In the genomic region with DNA sequence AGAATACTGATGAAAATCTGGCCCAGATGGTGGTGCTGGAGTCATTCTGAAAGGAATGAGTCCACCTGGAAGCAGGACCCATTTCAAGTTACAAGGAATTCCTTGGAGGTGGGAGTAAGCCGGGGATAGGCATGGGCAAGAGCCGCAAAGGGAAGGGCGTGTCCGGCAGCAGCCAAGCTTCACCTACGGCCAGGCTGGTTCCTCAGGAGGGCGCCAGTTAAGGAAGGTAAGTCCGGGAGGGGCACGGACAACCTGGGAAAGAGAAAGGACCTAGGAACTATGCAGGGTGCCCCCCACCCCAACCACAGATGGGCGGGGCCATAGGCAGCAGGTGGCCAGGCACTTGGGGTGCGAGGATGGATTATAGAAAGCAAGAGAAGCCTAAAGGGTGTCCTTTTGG, we compare ENCODE assay signal across 8 mouse cellular contexts. TPM values are rescaled to one million over a fixed set of nuclear protein-coding genes. Genes with fewer than 3 reads are reported as not detected.
DNase-seq lines count a peak whose midpoint lies in the region; ATAC-seq lines count a peak whose summit lies in the region.

No protein-coding gene starts in this region.

- H3K4me1 ChIP-seq in heart, embryonic 14.5 days (ENCODE audit: control insufficient read depth in 2 of 2, insufficient read depth in 2 of 2, low read length in 2 of 2) = peaks cover 6 to 13% of the 10 kb centered on the region in 2 experiments; a peak in 3 of 4 replicates
- peaks cover 5% of the 10 kb centered on the region for H3K4me1 ChIP-seq in liver, embryonic 11.5 days (replicated peaks; ENCODE audit: control insufficient read depth, insufficient read depth, low read length)
- H3K4me1 ChIP-seq in neural tube, embryonic 14.5 days (ENCODE audit: control insufficient read depth, insufficient read depth, low read length) = peaks cover 10% of the 10 kb centered on the region; the same call in 1 of the 2 replicates

- 2% methylated on average over 10 of the region's 10 CpGs for WGBS in heart, embryonic 14.5 days
- 3% methylated on average over 10 of the region's 10 CpGs for WGBS in liver, embryonic 11.5 days
- 2% methylated on average over 10 of the region's 10 CpGs for WGBS in neural tube, embryonic 14.5 days

- DNase-seq in adrenal gland, postnatal 10 days = peak; percentile 23
- DNase-seq in adrenal gland, postnatal 25 days = no peak
- DNase-seq in spleen, adult 18-20 months = peak; percentile 16 to 18
- DNase-seq in spleen, postnatal 4 days (ENCODE audit: low spot score in 2 of 2) = no peak
- peak; percentile 39 for DNase-seq in liver, embryonic 11.5 days (ENCODE audit: low spot score)
- DNase-seq in frontal cortex, postnatal 25 days (ENCODE audit: low spot score in 2 of 2) = no peak

- peak overlapping the region; percentile 91 for H3K4me2 ChIP-seq in heart, embryonic 14.5 days (ENCODE audit: low read length)
- peak overlapping the region; percentile 86 for H3K4me2 ChIP-seq in liver, embryonic 11.5 days
- peak overlapping the region; percentile 98 for H3K4me2 ChIP-seq in neural tube, embryonic 14.5 days (ENCODE audit: low read depth, low read length)

- H3K27ac ChIP-seq in heart, embryonic 14.5 days (replicated peaks in 1 of 2; ENCODE audit: control insufficient read depth in 1 of 2, insufficient read depth in 1 of 2, low read depth in 2 of 2, low read length in 2 of 2) = no peak overlapping the region
- H3K27ac ChIP-seq in liver, embryonic 11.5 days (ENCODE audit: low read depth, low read length) = no peak overlapping the region
- no peak overlapping the region for H3K27ac ChIP-seq in neural tube, embryonic 14.5 days (ENCODE audit: low read depth, low read length)

- H3K27me3 ChIP-seq in heart, embryonic 14.5 days (ENCODE audit: control insufficient read depth, insufficient read depth, low read length) = peaks cover 7% of the 10 kb centered on the region; the same call in 1 of the 2 replicates
- peaks cover 16% of the 10 kb centered on the region for H3K27me3 ChIP-seq in liver, embryonic 11.5 days (replicated peaks; ENCODE audit: control insufficient read depth, insufficient read depth, low read length)
- H3K27me3 ChIP-seq in neural tube, embryonic 14.5 days (ENCODE audit: control insufficient read depth, insufficient read depth, low read length) = 0 out of 2 replicates have a peak, but pooled peaks cover 3% of the 10 kb centered on the region

- H3K4me3 ChIP-seq in heart, embryonic 14.5 days (ENCODE audit: control insufficient read depth in 1 of 2, insufficient read depth in 1 of 2, low read depth in 1 of 2, low read length in 2 of 2) = peak overlapping the region; percentile 57 to 76
- H3K4me3 ChIP-seq in liver, embryonic 11.5 days (ENCODE audit: low read depth, low read length) = peak overlapping the region; percentile 74
- peak overlapping the region; percentile 67 for H3K4me3 ChIP-seq in neural tube, embryonic 14.5 days (ENCODE audit: low read depth, low read length)

- H3K36me3 ChIP-seq in heart, embryonic 14.5 days (ENCODE audit: control insufficient read depth, insufficient read depth, low read length) = no peaks in the 10 kb centered on the region
- H3K36me3 ChIP-seq in liver, embryonic 11.5 days (ENCODE audit: control insufficient read depth, insufficient read depth, low read length) = no peaks in the 10 kb centered on the region
- no peaks in the 10 kb centered on the region for H3K36me3 ChIP-seq in neural tube, embryonic 14.5 days (ENCODE audit: control insufficient read depth, insufficient read depth, low read length)

- no peak for ATAC-seq in heart, embryonic 14.5 days (ENCODE audit: insufficient number of reproducible peaks, insufficient read depth, low FRiP score, low read depth)
- no peak for ATAC-seq in liver, embryonic 11.5 days (replicated peaks; ENCODE audit: low FRiP score)
- no peak for ATAC-seq in neural tube, embryonic 14.5 days (ENCODE audit: low read depth)

- H3K9ac ChIP-seq in heart, embryonic 14.5 days (ENCODE audit: low read length) = peak overlapping the region; percentile 82
- peak overlapping the region; percentile 56 for H3K9ac ChIP-seq in liver, embryonic 11.5 days (ENCODE audit: low read depth, low read length)
- H3K9ac ChIP-seq in neural tube, embryonic 14.5 days (replicated peaks; ENCODE audit: low read depth, low read length) = peak overlapping the region; percentile 78

- H3K9me3 ChIP-seq in heart, embryonic 14.5 days (ENCODE audit: control insufficient read depth, low read length) = no peaks in the 10 kb centered on the region
- no peaks in the 10 kb centered on the region for H3K9me3 ChIP-seq in liver, embryonic 11.5 days (ENCODE audit: control insufficient read depth, low read length)
- H3K9me3 ChIP-seq in neural tube, embryonic 14.5 days (ENCODE audit: control insufficient read depth, low read length) = no peaks in the 10 kb centered on the region

RNA-seq across cellular contexts. Expression of a gene that starts 1.8 kb away (rescaled TPM):
- total RNA-seq in adrenal gland, postnatal 10 days (2021) = 10 to 100 TPM; 16.4 to 29.5 TPM
- 17.3 and 19.2 TPM in 2 replicates for total RNA-seq in adrenal gland, postnatal 25 days (2021)
- 9.0 and 11.0 TPM in 2 replicates for polyA plus RNA-seq in heart, embryonic 14.5 days (2014; fragmentation: Nextera tagmentation; extraction: Ambion mirVana)
- 4.4 and 4.6 TPM in 2 replicates for polyA plus RNA-seq in liver, embryonic 11.5 days (2014; fragmentation: Nextera tagmentation; extraction: Ambion mirVana)
- 57.1 and 65.7 TPM in 2 replicates for polyA plus RNA-seq in neural tube, embryonic 14.5 days (2014; fragmentation: Nextera tagmentation; extraction: Ambion mirVana)

Comparison
In these comparisons a context has a peak if more than half of its experiments do, and no peak if none do; other contexts are left out.
1. DNase-seq: peak in adrenal gland, postnatal 10 days (single experiment), spleen, adult 18-20 months (2 of 2) and liver, embryonic 11.5 days (single experiment); none in adrenal gland, postnatal 25 days (single experiment), spleen, postnatal 4 days (0 of 2) and frontal cortex, postnatal 25 days (0 of 2).
2. Peak in every context shown above with its lines, with median percentiles within 50 percentile points of each other: H3K4me2 ChIP-seq, H3K4me3 ChIP-seq and H3K9ac ChIP-seq.